Mouse (Mus musculus): ENCODE data around the gene Gm10271.

DNA sequence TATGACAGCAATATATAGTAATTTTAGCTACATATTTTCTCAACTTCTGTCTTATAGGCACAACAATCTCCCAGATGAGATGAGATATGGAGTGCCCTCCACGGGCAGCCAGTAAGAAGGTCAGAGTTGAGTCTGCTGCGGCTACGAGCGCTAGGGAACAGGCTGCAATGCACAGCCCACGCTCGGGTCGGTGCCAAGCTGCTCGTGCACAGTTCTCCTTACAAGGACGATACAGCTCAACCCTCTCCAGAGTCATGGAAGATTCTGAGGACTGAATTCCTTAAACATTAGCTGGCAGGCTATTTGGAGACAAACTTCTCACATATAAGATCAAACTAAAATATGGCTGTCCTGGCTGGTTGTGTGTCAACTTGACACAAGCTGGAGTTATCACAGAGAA is 57.8 kb downstream of the Gm10271 start:
- TF ChIP-seq CTCF (IDR thresholded peaks at IDR 0.05; ENCODE audit: low read depth), result no peak
- TF ChIP-seq EP300 (IDR thresholded peaks at IDR 0.05; ENCODE audit: low read depth), result no peak

Data from liver, postnatal 0 days (tissue).